Mouse (Mus musculus) liver, embryonic 13.5 days (tissue): Measurements from ENCODE around the gene Tor1aip1. TPM values are rescaled to one million over a fixed set of nuclear protein-coding genes. Genes with fewer than 3 reads are reported as not detected.
"Not testable (repeated sequence)": the region's sequence is repeated elsewhere in the genome, so short reads cannot be mapped to it uniquely, and the experiment has no call there.

ENCODE experiments used
- ATAC-seq: fragments of 200-750 bp; cut with Nextera tagmentation; 2 replicates; pipeline ENCODE4 v1.8.0; 2017; ENCODE audit warnings: low read depth, mild to moderate bottlenecking, moderate number of reproducible peaks, moderate library complexity
- DNase-seq: peaks from one replicate; pipeline ENCODE4 v3.0.0; 2022
- H3K27ac ChIP-seq: fragments of 300-500 bp; sonication (generic); 2 replicates; pipeline ENCODE4 v1.5.1; 2015; ENCODE audit warnings: moderate library complexity, mild to moderate bottlenecking, inconsistent platforms
- H3K27me3 ChIP-seq: fragments of 300-500 bp; sonication (generic); 2 replicates; pipeline ENCODE4 v1.6.1; 2015; ENCODE audit warnings: mild to moderate bottlenecking, inconsistent platforms
- H3K36me3 ChIP-seq: fragments of 300-500 bp; sonication (generic); 2 replicates; pipeline ENCODE4 v1.6.1; 2015; ENCODE audit warnings: mild to moderate bottlenecking, inconsistent platforms
- H3K4me1 ChIP-seq: fragments of 300-500 bp; sonication (generic); replicated peaks from 2 replicates; pipeline ENCODE4 v1.6.1; 2015; ENCODE audit warnings: inconsistent platforms
- H3K4me2 ChIP-seq: fragments of 300-500 bp; sonication (generic); 2 replicates; pipeline ENCODE4 v1.6.1; 2015; ENCODE audit warnings: inconsistent platforms, mild to moderate bottlenecking, moderate library complexity
- H3K4me3 ChIP-seq: fragments of 300-500 bp; sonication (generic); replicated peaks from 2 replicates; pipeline ENCODE4 v1.5.1; 2015; ENCODE audit warnings: mild to moderate bottlenecking, inconsistent platforms
- H3K9ac ChIP-seq: fragments of 300-500 bp; sonication (generic); 2 replicates; pipeline ENCODE4 v1.6.1; 2015; ENCODE audit warnings: mild to moderate bottlenecking, inconsistent platforms
- H3K9me3 ChIP-seq: fragments of 300-500 bp; sonication (generic); replicated peaks from 2 replicates; pipeline ENCODE4 v1.6.1; 2016; ENCODE audit warnings: inconsistent platforms
- whole genome bisulfite sequencing: fragments of 180-500 bp; shearing (Covaris S2); methylation state at CpG from one replicate; pipeline ENCODE4 v1.1.7; 2015; ENCODE audit not compliant: insufficient replicate concordance; 5-methylcytosine and 5-hydroxymethylcytosine counted together
- polyA plus RNA-seq: library from polyadenylated mRNA; unstranded; fragments of >200 nt; fragmentation: Nextera tagmentation; extraction: Ambion mirVana; gene quantifications from 2 replicates; pipeline ENCODE4 v1.2.1, GENCODE M21; 2015

Tor1aip1 gene
- polyA plus RNA-seq, 1 experiment from 2014 or later: 25.9 TPM

GRCm38 (mm10) chr1:156046688-156047087 is 10.4 kb upstream of the Tor1aip1 start:
- Histone ChIP-seq H3K9ac (no peak overlapping the region), H3K4me1 (peaks cover 50% of the 10 kb centered on the region), H3K9me3 (no peaks in the 10 kb centered on the region), H3K4me3 (no peak overlapping the region), H3K4me2 (no peak overlapping the region), H3K36me3 (peaks cover 90% of the 10 kb centered on the region), H3K27me3 (no peaks in the 10 kb centered on the region), H3K27ac (no peak overlapping the region)
- WGBS: 86% methylated on average over 3 of the region's 3 CpGs
- DNase-seq (no peak), ATAC-seq (no peak)

GRCm38 (mm10) chr1:156044211-156044611 is 7.9 kb upstream of the Tor1aip1 start:
- ATAC-seq: no peak
- Histone ChIP-seq H3K36me3 (peaks cover 66% of the 10 kb centered on the region), H3K27ac (0 out of 2 replicates have a peak overlapping the region, but pooled peaks have one; percentile 39), H3K9me3 (no peaks in the 10 kb centered on the region), H3K4me3 (no peak overlapping the region), H3K27me3 (no peaks in the 10 kb centered on the region), H3K9ac (no peak overlapping the region), H3K4me2 (peak overlapping the region; percentile 2; the same call in 1 of the 2 replicates), H3K4me1 (peaks cover 65% of the 10 kb centered on the region)
- WGBS: 58% methylated on average over 5 of the region's 5 CpGs
- no peak for DNase-seq

- H3K9me3 ChIP-seq: no peaks in the 10 kb centered on the region
- H3K27me3 ChIP-seq: no peaks in the 10 kb centered on the region
- peaks cover 54% of the 10 kb centered on the region for H3K36me3 ChIP-seq
- peak overlapping the region; percentile 42 for H3K4me2 ChIP-seq
- peaks cover 73% of the 10 kb centered on the region for H3K4me1 ChIP-seq
- no peak for ATAC-seq
- no peak overlapping the region for H3K9ac ChIP-seq
- whole genome bisulfite sequencing: 28% methylated on average over 4 of the region's 4 CpGs
- DNase-seq: peak; percentile 49
- peak overlapping the region; percentile 47; the same call in 1 of the 2 replicates for H3K27ac ChIP-seq
- H3K4me3 ChIP-seq: peak overlapping the region; percentile 15; the same call in 1 of the 2 replicates
Measured at GRCm38 (mm10) chr1:156043027-156043426, 6.7 kb upstream of the Tor1aip1 start.

GRCm38 (mm10) chr1:156042481-156042880 is 6.2 kb upstream of the Tor1aip1 start:
- Histone ChIP-seq H3K4me2 (peak overlapping the region; percentile 87), H3K9me3 (no peaks in the 10 kb centered on the region), H3K4me1 (peaks cover 76% of the 10 kb centered on the region), H3K36me3 (peaks cover 49% of the 10 kb centered on the region), H3K9ac (peak overlapping the region; percentile 83), H3K27me3 (no peaks in the 10 kb centered on the region), H3K4me3 (peak overlapping the region; percentile 79), H3K27ac (peak overlapping the region; percentile 83)
- DNase-seq: no peak
- WGBS: 44% methylated on average over 5 of the region's 5 CpGs
- ATAC-seq: no peak

- peak overlapping the region; percentile 79 for H3K4me3 ChIP-seq
- peak; percentile 35; the same call in 1 of the 2 replicates for ATAC-seq
- peak overlapping the region; percentile 83 for H3K9ac ChIP-seq
- H3K27me3 ChIP-seq: no peaks in the 10 kb centered on the region
- H3K4me2 ChIP-seq: peak overlapping the region; percentile 87
- H3K9me3 ChIP-seq: no peaks in the 10 kb centered on the region
- peak overlapping the region; percentile 83 for H3K27ac ChIP-seq
- 19% methylated on average over 7 of the region's 7 CpGs for WGBS
- H3K4me1 ChIP-seq: peaks cover 74% of the 10 kb centered on the region
- H3K36me3 ChIP-seq: peaks cover 43% of the 10 kb centered on the region
- DNase-seq: peak; percentile 17
Measured at GRCm38 (mm10) chr1:156041451-156042241, 5.4 kb upstream of the Tor1aip1 start.

- H3K4me1 ChIP-seq: peaks cover 68% of the 10 kb centered on the region
- WGBS: under 1% methylated on average over 22 of the region's 22 CpGs
Measured at GRCm38 (mm10) chr1:156040731-156041401, 4.6 kb upstream of the Tor1aip1 start.

GRCm38 (mm10) chr1:156039989-156040388 is 3.7 kb upstream of the Tor1aip1 start:
- peak; percentile 33 for DNase-seq
- H3K4me2 ChIP-seq: peak overlapping the region; percentile 87

More at GRCm38 (mm10) chr1:156040731-156041401, 4.6 kb upstream of the Tor1aip1 start:
- peak overlapping the region; percentile 84 for H3K27ac ChIP-seq
- ATAC-seq: peak; percentile 81
- peak; percentile 93 for DNase-seq
- H3K9me3 ChIP-seq: no peaks in the 10 kb centered on the region
- peaks cover 36% of the 10 kb centered on the region for H3K36me3 ChIP-seq
- peak overlapping the region; percentile 79 for H3K4me3 ChIP-seq
- no peaks in the 10 kb centered on the region for H3K27me3 ChIP-seq
- H3K9ac ChIP-seq: peak overlapping the region; percentile 83
- peak overlapping the region; percentile 87 for H3K4me2 ChIP-seq

GRCm38 (mm10) chr1:156037144-156037583 is 884 bp upstream of the Tor1aip1 start:
- 3% methylated on average over 5 of the region's 5 CpGs for WGBS
- Histone ChIP-seq H3K4me1 (peaks cover 50% of the 10 kb centered on the region), H3K27me3 (no peaks in the 10 kb centered on the region), H3K36me3 (peaks cover 21% of the 10 kb centered on the region), H3K4me2 (peak overlapping the region; percentile 78), H3K9me3 (no peaks in the 10 kb centered on the region), H3K27ac (peak overlapping the region; percentile 100), H3K4me3 (peak overlapping the region; percentile 87), H3K9ac (peak overlapping the region; percentile 81)
- ATAC-seq (no peak), DNase-seq (peak; percentile 60)

More at GRCm38 (mm10) chr1:156039989-156040388, 3.7 kb upstream of the Tor1aip1 start:
- ATAC-seq, H3K27me3 ChIP-seq, H3K9me3 ChIP-seq: not testable (repeated sequence)
- Histone ChIP-seq H3K27ac (peak overlapping the region; percentile 84), H3K9ac (peak overlapping the region; percentile 57; the same call in 1 of the 2 replicates), H3K4me3 (peak overlapping the region; percentile 79; the same call in 1 of the 2 replicates), H3K4me1 (peaks cover 61% of the 10 kb centered on the region), H3K36me3 (peaks cover 27% of the 10 kb centered on the region)
- 63% methylated on average over 7 of the region's 7 CpGs for WGBS

GRCm38 (mm10) chr1:156035269-156035929 is 881 bp downstream of the Tor1aip1 start, which contains the start of gene Tor1aip2:
Gene Tor1aip2 (plus strand): TSS chr1:156035403.
- H3K9me3 ChIP-seq: no peaks in the 10 kb centered on the region
- WGBS: under 1% methylated on average over 59 of the region's 59 CpGs
- no peaks in the 10 kb centered on the region for H3K27me3 ChIP-seq
- H3K4me2 ChIP-seq: peak within 1 kb of the TSS; percentile 78
- peak within 1 kb of the TSS; percentile 98 for H3K9ac ChIP-seq
- H3K27ac ChIP-seq: peak within 1 kb of the TSS; percentile 100
- peaks cover 36% of the 10 kb centered on the region for H3K36me3 ChIP-seq
- ATAC-seq (peak; percentile 78), DNase-seq (peak; percentile 84)
- peak within 1 kb of the TSS; percentile 87 for H3K4me3 ChIP-seq
- H3K4me1 ChIP-seq: peaks cover 40% of the 10 kb centered on the region

- peaks cover 33% of the 10 kb centered on the region for H3K4me1 ChIP-seq
- H3K36me3 ChIP-seq: peaks cover 42% of the 10 kb centered on the region
- ATAC-seq (no peak), DNase-seq (no peak)
- no peaks in the 10 kb centered on the region for H3K9me3 ChIP-seq
- H3K27ac ChIP-seq: peak overlapping the region; percentile 100
- H3K4me3 ChIP-seq: peak overlapping the region; percentile 87
- H3K4me2 ChIP-seq: peak overlapping the region; percentile 78
- 23% methylated on average over 1 of the region's 1 CpGs for WGBS
- H3K9ac ChIP-seq: peak overlapping the region; percentile 98
- no peaks in the 10 kb centered on the region for H3K27me3 ChIP-seq
Measured at GRCm38 (mm10) chr1:156034661-156035060, 1.6 kb downstream of the Tor1aip1 start.
